Mouse (Mus musculus) small intestine, adult 2 months (tissue): Measurements from ENCODE around the gene Usp50. TPM values are rescaled to one million over a fixed set of nuclear protein-coding genes. Genes with fewer than 3 reads are reported as not detected.

Experiments used
- H3K27ac ChIP-seq: fragments of 200-500 bp; 2 replicates; pipeline ENCODE4 v1.5.1; 2012; ENCODE audit warnings: low read depth, low read length, control low read depth, inconsistent platforms; ENCODE audit not compliant: insufficient read depth
- H3K27me3 ChIP-seq: fragments of 200-500 bp; 2 replicates; pipeline ENCODE4 v1.6.1; 2012; ENCODE audit warnings: mild to moderate bottlenecking, moderate library complexity, low read length, inconsistent platforms; ENCODE audit not compliant: control insufficient read depth, insufficient read depth
- H3K36me3 ChIP-seq: fragments of 200-500 bp; 2 replicates; pipeline ENCODE4 v1.6.1; 2012; ENCODE audit warnings: mild to moderate bottlenecking, low read length, control low read depth, inconsistent platforms; ENCODE audit not compliant: control insufficient read depth, insufficient read depth
- H3K4me1 ChIP-seq: fragments of 200-500 bp; 2 replicates; pipeline ENCODE4 v1.6.1; 2012; ENCODE audit warnings: low read length, inconsistent platforms, mixed read lengths; ENCODE audit not compliant: control insufficient read depth, insufficient read depth, insufficient read length
- H3K4me3 ChIP-seq: fragments of 200-500 bp; 2 replicates; pipeline ENCODE4 v1.5.1; 2012; ENCODE audit warnings: low read depth, mild to moderate bottlenecking, control low read depth, inconsistent platforms, low read length, moderate library complexity
- CTCF ChIP-seq: fragments of 200-500 bp; IDR thresholded peaks from 2 replicates; pipeline ENCODE4 v1.5.1; 2012; ENCODE audit warnings: low read depth, mild to moderate bottlenecking, control low read depth, inconsistent platforms, low read length, moderate library complexity, mixed read lengths; ENCODE audit not compliant: insufficient replicate concordance, insufficient read length; ENCODE audit errors: extremely low read depth
- POLR2A ChIP-seq: fragments of 200-500 bp; IDR thresholded peaks from 2 replicates; pipeline ENCODE4 v1.6.1; 2012; ENCODE audit warnings: low read depth, mild to moderate bottlenecking, control low read depth, inconsistent platforms, low read length, moderate library complexity
- WGBS: fragments of 180-500 bp; shearing (Covaris S2); methylation state at CpG from one replicate; pipeline ENCODE4 v1.1.7; 2018; 5-methylcytosine and 5-hydroxymethylcytosine counted together
- polyA plus RNA-seq: library from polyadenylated mRNA; depleted of rRNA; stranded (reverse); fragments of >200 nt; gene quantifications from 2 replicates; pipeline ENCODE4 v1.2.3, GENCODE M21; 2012

The Usp50 gene
- polyA plus RNA-seq, 1 experiment: 0.52 TPM

DNA sequence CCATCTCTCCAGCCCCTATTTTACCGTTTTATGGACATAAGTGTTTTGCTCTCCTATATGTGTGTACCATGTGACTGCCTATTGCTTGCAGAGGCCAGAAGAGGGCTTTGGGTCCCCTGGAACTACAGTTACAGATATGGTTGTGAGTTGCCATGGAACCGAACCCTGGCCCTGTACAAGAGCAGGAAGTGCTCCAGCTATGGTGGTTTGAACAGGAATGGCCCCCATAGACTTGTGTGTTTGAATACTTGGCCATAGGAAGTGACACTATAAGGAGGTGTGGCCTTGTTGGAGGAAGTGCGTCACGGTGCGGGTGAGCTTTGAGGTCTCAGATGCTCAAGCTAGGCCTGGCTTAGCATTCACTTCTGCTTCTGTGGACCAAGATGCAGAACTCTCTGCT lies 11.1 kb downstream of the Usp50 start:
- H3K4me3 ChIP-seq: no peak overlapping the region
- no peaks in the 10 kb centered on the region for H3K27me3 ChIP-seq
- TF ChIP-seq POLR2A (no peak), CTCF (no peak)
- H3K27ac ChIP-seq: no peak overlapping the region
- 89% methylated on average over 5 of the region's 5 CpGs for WGBS
- H3K4me1 ChIP-seq: no peaks in the 10 kb centered on the region
- no peaks in the 10 kb centered on the region for H3K36me3 ChIP-seq

DNA sequence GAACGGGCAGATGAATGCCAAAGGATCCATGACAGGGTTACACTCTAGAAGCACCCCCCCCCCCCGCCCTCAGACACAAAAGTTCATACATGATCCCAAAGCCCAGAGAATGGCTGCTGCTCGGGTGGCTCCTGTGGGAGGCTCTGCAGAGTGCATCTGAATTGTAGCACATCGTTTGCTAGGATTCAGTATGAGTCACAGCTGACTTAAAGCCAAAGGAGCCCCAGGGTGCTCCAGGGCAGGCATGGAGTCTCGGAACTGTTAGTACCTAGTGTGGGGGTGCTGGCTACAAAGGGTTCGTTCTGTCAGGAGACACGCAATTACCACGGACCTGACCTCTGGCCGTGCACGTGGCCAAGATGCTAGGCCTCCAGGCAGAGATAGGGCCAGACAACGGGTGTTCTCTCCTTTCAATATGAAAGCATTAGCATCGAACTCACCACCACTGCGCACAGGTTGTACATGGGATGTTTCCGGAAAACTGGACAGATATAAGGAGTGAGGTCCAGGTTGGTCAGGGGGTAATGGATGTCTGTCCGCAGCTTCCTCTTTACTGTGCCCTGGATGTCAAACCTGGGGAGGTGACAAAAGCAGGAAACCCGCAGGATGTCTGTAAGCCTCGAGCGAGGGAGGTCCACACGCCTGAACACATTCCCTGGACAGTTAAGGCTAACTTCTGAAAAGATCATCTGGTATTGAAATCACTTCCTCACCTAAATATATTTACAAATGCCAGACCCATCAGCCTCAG lies 13.7 kb downstream of the Usp50 start:
- Histone ChIP-seq H3K27ac (no peak overlapping the region), H3K4me3 (no peak overlapping the region), H3K36me3 (no peaks in the 10 kb centered on the region), H3K27me3 (no peaks in the 10 kb centered on the region), H3K4me1 (no peaks in the 10 kb centered on the region)
- WGBS: 69% methylated on average over 19 of the region's 19 CpGs
- TF ChIP-seq CTCF (no peak), POLR2A (no peak)

DNA sequence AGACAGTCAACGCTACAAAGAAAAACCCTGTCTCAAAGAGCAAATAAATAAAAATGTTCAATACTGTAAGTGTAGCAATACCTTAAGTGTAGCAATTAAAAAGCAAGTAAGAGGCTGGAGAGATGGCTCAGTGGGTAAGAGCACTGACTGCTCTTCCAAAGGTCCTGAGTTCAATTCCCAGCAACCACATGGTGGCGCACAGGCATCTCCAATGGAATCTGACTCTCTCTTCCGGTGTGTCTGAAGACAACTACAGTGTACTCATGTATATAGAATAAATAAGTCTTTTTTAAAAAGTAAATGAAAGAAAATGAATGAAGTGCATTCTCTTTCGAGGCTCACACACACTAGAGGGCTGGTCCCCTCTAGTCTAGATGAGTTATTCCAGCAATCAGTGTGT lies 15.1 kb downstream of the Usp50 start:
- Histone ChIP-seq H3K4me1 (no peaks in the 10 kb centered on the region), H3K4me3 (no peak overlapping the region), H3K27me3 (no peaks in the 10 kb centered on the region), H3K27ac (no peak overlapping the region), H3K36me3 (peaks cover 2% of the 10 kb centered on the region; the same call in 1 of the 2 replicates)
- WGBS: 70% methylated on average over 4 of the region's 4 CpGs
- TF ChIP-seq POLR2A (no peak), CTCF (no peak)

DNA sequence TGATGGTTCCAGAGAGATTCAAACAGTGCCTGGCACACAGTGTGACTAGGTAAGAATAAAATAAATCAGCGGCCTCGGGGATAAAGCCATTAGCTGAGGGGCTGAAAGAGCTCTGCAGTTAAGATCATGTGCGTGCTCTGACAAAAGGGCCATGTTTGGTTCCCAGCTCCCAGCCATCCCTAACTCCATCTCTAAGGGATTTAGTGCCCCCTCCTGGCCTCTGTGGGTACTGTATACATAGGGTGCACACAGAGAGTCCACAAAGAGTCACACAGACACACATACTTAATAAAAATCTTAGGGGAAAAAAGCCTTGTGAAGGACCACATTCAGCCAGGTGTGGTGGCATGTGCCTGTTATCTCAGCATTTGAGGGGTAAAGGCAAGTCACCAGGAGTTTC lies 15.7 kb downstream of the Usp50 start:
- H3K4me1 ChIP-seq: no peaks in the 10 kb centered on the region
- no peak overlapping the region for H3K27ac ChIP-seq
- TF ChIP-seq POLR2A (no peak), CTCF (no peak)
- H3K36me3 ChIP-seq: peaks cover 2% of the 10 kb centered on the region; the same call in 1 of the 2 replicates
- no peak overlapping the region for H3K4me3 ChIP-seq
- 95% methylated on average over 3 of the region's 3 CpGs for WGBS
- no peaks in the 10 kb centered on the region for H3K27me3 ChIP-seq

DNA sequence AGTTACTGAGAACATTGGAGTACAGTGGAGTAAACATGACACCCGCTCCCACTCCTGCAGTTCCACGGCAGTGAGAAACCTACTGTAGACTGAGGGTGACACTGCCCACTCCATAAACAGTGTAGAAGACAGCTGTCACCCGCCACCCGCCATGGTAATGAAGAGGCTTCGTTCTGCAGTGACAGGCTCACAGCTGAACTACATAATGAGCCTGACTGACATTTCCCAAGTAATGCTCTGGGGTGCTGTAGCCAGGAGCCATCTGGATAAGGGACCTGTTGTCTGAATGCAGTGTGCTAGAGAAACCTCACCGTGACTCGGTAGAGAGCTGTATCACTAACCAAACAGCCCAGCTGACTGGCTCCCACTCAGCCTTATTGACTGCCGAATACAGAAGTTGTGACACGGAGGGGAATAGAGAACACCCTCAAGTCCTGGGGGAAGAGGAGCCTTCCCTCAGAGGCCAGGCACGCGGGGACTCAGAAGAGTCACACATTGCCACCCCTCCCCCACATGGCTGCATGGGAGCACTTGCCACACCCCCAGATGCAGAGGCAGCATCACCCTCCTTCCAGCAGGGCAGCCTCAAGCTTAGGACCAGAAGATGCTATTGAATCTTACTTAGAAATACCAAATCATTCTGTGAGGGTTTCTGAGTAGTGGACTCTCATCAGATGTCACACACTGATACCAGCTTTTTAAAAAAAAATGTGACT lies 17.2 kb downstream of the Usp50 start:
- TF ChIP-seq CTCF (no peak), POLR2A (no peak)

DNA sequence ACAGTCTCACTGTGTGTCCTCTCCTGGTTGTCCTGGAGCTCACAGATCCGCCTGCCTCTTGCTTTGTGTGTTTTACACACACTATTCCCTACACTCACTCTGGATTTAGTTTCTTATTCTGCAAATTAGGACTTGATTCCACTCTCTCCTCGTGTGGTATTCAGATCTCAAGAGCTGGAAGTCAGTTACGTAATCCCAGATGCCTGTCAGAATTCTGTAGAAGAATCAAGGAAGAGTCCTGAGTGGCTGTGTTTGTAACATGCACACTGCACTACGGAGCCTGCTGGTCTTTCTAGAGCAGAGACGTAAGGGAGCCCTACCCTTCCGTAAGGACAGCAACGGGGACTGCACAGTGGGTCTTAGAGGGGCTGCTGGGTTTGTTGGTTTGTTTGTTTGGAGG lies 23.9 kb downstream of the Usp50 start:
- H3K27ac ChIP-seq: no peak overlapping the region
- no peaks in the 10 kb centered on the region for H3K27me3 ChIP-seq
- no peaks in the 10 kb centered on the region for H3K4me1 ChIP-seq
- TF ChIP-seq POLR2A (no peak), CTCF (no peak)
- H3K36me3 ChIP-seq: peaks cover 56% of the 10 kb centered on the region
- H3K4me3 ChIP-seq: no peak overlapping the region
- 91% methylated on average over 7 of the region's 7 CpGs for WGBS

More for the DNA sequence above, 17.2 kb downstream of the Usp50 start:
- Histone ChIP-seq H3K36me3 (peaks cover 8% of the 10 kb centered on the region), H3K4me1 (no peaks in the 10 kb centered on the region), H3K27ac (no peak overlapping the region), H3K4me3 (no peak overlapping the region), H3K27me3 (no peaks in the 10 kb centered on the region)
- 44% methylated on average over 11 of the region's 11 CpGs for WGBS

DNA sequence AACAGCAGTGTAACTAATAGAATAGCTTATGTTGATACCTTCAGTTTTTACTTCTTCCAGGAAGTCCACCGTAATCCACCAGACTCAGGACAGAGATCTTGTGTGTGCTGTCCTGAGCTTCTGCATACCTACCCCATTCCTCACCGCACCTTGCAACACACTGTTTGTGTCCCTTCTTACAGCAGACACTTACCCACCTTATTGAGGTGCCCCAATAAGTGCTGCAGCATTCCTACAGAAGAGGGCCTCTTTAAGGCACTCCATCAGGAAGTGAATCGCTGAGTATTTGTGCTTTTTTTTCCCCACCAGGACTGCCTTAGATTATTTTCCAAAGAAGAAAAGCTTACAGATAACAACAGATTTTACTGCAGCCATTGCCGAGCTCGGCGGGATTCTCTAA lies 27.6 kb downstream of the Usp50 start:
- Histone ChIP-seq H3K27me3 (no peaks in the 10 kb centered on the region), H3K36me3 (peaks cover 70% of the 10 kb centered on the region), H3K4me1 (no peaks in the 10 kb centered on the region), H3K4me3 (no peak overlapping the region), H3K27ac (no peak overlapping the region)
- TF ChIP-seq POLR2A (no peak), CTCF (no peak)
- WGBS: 93% methylated on average over 6 of the region's 6 CpGs
